Mouse (Mus musculus) kidney, embryonic 15.5 days (tissue): ENCODE measurements around the gene Rfc4. TPM values are rescaled to one million over a fixed set of nuclear protein-coding genes. Genes with fewer than 3 reads are reported as not detected.

ENCODE experiments used
- ATAC-seq: fragments of 200-750 bp; cut with Nextera tagmentation; replicated peaks from 2 replicates; pipeline ENCODE4 v1.8.0; 2017; ENCODE audit warnings: moderate TSS enrichment; ENCODE audit not compliant: low FRiP score
- H3K27ac ChIP-seq: fragments of 300-500 bp; sonication (generic); 2 replicates; pipeline ENCODE4 v1.5.1; 2015; ENCODE audit warnings: mild to moderate bottlenecking, inconsistent platforms
- H3K27me3 ChIP-seq: fragments of 300-500 bp; sonication (generic); 2 replicates; pipeline ENCODE4 v1.6.1; 2015; ENCODE audit warnings: inconsistent platforms
- H3K36me3 ChIP-seq: fragments of 300-500 bp; sonication (generic); 2 replicates; pipeline ENCODE4 v1.6.1; 2015; ENCODE audit warnings: inconsistent platforms
- H3K4me1 ChIP-seq: fragments of 300-500 bp; sonication (generic); 2 replicates; pipeline ENCODE4 v1.6.1; 2015; ENCODE audit warnings: inconsistent platforms
- H3K4me2 ChIP-seq: fragments of 300-500 bp; sonication (generic); 2 replicates; pipeline ENCODE4 v1.6.1; 2015; ENCODE audit warnings: moderate library complexity, mild to moderate bottlenecking, inconsistent platforms
- H3K4me3 ChIP-seq: fragments of 300-500 bp; sonication (generic); replicated peaks from 2 replicates; pipeline ENCODE4 v1.5.1; 2015; ENCODE audit warnings: mild to moderate bottlenecking, inconsistent platforms
- H3K9ac ChIP-seq: fragments of 300-500 bp; sonication (generic); 2 replicates; pipeline ENCODE4 v1.6.1; 2015; ENCODE audit warnings: mild to moderate bottlenecking, inconsistent platforms
- H3K9me3 ChIP-seq: fragments of 300-500 bp; sonication (generic); replicated peaks from 2 replicates; pipeline ENCODE4 v1.6.1; 2016; ENCODE audit warnings: inconsistent platforms
- WGBS: fragments of 180-500 bp; shearing (Covaris S2); methylation state at CpG from one replicate; pipeline ENCODE4 v1.1.7; 2015; ENCODE audit warnings: mixed read lengths; 5-methylcytosine and 5-hydroxymethylcytosine counted together
- polyA plus RNA-seq: library from polyadenylated mRNA; unstranded; fragments of >200 nt; fragmentation: Nextera tagmentation; extraction: Ambion mirVana; gene quantifications from 2 replicates; pipeline ENCODE4 v1.2.1, GENCODE M21; 2015

The Rfc4 gene
- polyA plus RNA-seq, 1 experiment from 2014 or later: 125 TPM

DNA sequence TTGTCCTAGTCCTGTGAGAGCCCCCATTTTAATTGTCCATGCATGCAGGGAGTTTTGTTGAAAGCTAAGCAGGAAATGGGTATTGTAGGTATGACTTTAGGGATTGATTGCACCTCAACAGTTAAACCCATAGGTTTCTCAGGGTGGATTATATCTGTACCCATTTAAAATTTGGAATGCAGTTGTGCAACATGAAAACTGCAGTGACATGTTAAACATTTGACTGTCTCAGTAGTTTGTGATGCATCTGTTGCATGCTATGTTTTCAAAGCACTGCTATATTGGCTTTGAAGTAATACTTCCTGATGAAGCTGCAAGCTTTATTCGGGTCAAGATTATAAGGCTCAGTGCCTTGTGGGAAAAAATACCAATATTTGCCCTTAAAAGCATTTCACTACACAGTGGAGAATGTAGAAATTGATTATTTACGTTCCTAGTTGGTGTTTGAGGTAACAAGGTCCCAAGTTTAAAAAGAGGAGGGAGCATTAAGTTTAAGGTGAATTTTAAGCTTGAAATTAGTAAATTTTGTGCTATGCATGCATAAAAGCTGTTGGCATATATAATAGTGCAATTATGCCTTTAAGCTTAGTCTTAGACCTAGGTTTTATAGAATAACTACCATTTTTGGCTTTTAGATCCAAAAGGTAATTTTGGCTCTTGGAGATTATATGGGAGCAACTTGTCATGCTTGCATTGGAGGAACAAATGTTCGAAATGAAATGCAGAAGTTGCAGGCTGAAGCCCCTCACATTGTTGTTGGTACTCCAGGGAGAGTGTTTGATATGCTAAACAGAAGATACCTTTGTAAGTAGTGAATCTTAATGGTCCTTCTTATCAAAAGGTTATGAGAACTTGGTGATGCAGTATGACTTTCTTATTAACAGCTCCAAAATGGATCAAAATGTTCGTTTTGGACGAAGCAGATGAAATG is 17.9 kb downstream of the Rfc4 start:
- H3K27ac ChIP-seq: peak overlapping the region; percentile 45; the same call in 1 of the 2 replicates
- peak overlapping the region; percentile 81 for H3K4me2 ChIP-seq
- peaks cover 36% of the 10 kb centered on the region for H3K4me1 ChIP-seq
- ATAC-seq: no peak
- H3K9ac ChIP-seq: peak overlapping the region; percentile 100
- no peaks in the 10 kb centered on the region for H3K27me3 ChIP-seq
- no peaks in the 10 kb centered on the region for H3K9me3 ChIP-seq
- peaks cover 58% of the 10 kb centered on the region for H3K36me3 ChIP-seq
- H3K4me3 ChIP-seq: peak overlapping the region; percentile 86
- 44% methylated on average over 5 of the region's 5 CpGs for WGBS

DNA sequence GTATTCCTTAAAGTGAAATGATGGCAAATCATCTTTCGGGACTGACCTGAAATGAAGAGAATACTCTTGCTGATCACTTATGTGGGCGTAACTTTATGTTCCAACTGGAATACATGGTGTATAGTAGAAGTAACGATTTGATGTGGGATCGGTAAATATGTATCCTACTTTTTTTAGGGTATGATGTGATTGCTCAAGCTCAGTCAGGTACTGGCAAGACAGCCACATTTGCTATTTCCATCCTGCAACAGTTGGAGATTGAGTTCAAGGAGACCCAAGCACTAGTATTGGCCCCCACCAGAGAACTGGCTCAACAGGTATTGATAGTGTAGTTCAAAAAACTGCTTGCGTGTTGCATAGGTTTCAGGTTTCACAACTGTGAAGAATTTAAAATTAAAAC is 18.6 kb downstream of the Rfc4 start:
- Histone ChIP-seq H3K4me2 (peak overlapping the region; percentile 81), H3K27me3 (no peaks in the 10 kb centered on the region), H3K9ac (peak overlapping the region; percentile 100), H3K36me3 (peaks cover 51% of the 10 kb centered on the region), H3K9me3 (no peaks in the 10 kb centered on the region), H3K27ac (peak overlapping the region; percentile 45; the same call in 1 of the 2 replicates), H3K4me1 (peaks cover 36% of the 10 kb centered on the region), H3K4me3 (peak overlapping the region; percentile 86)
- WGBS: 1% methylated on average over 5 of the region's 5 CpGs
- no peak for ATAC-seq

GRCm38 (mm10) chr16:23107946-23108759 is 19.4 kb downstream of the Rfc4 start:
- Histone ChIP-seq H3K27me3 (no peaks in the 10 kb centered on the region), H3K36me3 (peaks cover 47% of the 10 kb centered on the region), H3K4me3 (peak overlapping the region; percentile 86), H3K9ac (peak overlapping the region; percentile 100), H3K9me3 (no peaks in the 10 kb centered on the region), H3K4me1 (peaks cover 38% of the 10 kb centered on the region), H3K4me2 (peak overlapping the region; percentile 81), H3K27ac (peak overlapping the region; percentile 98)
- ATAC-seq: peak; percentile 84
- under 1% methylated on average over 52 of the region's 52 CpGs for WGBS

- Histone ChIP-seq H3K9ac (peak within 1 kb of the TSS; percentile 100), H3K27ac (peak within 1 kb of the TSS; percentile 98), H3K27me3 (no peaks in the 10 kb centered on the region), H3K4me2 (peak within 1 kb of the TSS; percentile 81), H3K9me3 (no peaks in the 10 kb centered on the region), H3K4me1 (peaks cover 40% of the 10 kb centered on the region), H3K36me3 (peaks cover 39% of the 10 kb centered on the region), H3K4me3 (peak within 1 kb of the TSS; percentile 86)
- peak; percentile 94 for ATAC-seq
- under 1% methylated on average over 71 of the region's 71 CpGs for WGBS
These were observed 20.1 kb downstream of the Rfc4 start, which contains the start of gene Eif4a2 for GRCm38 (mm10) chr16:23107231-23107942. Gene Eif4a2, plus strand, starts transcription at chr16:23107444.

- 81% methylated on average over 7 of the region's 7 CpGs for WGBS
- Histone ChIP-seq H3K9me3 (no peaks in the 10 kb centered on the region), H3K36me3 (peaks cover 26% of the 10 kb centered on the region), H3K4me2 (no peak overlapping the region), H3K27ac (no peak overlapping the region), H3K9ac (no peak overlapping the region), H3K27me3 (no peaks in the 10 kb centered on the region), H3K4me3 (no peak overlapping the region), H3K4me1 (peaks cover 29% of the 10 kb centered on the region)
- ATAC-seq: no peak
These were observed 21.4 kb downstream of the Rfc4 start for GRCm38 (mm10) chr16:23106121-23106520.

- no peak overlapping the region for H3K9ac ChIP-seq
- H3K4me2 ChIP-seq: no peak overlapping the region
- WGBS: 77% methylated on average over 2 of the region's 2 CpGs
- H3K27me3 ChIP-seq: no peaks in the 10 kb centered on the region
- no peak overlapping the region for H3K4me3 ChIP-seq
- peaks cover 24% of the 10 kb centered on the region for H3K4me1 ChIP-seq
- H3K27ac ChIP-seq: no peak overlapping the region
- no peaks in the 10 kb centered on the region for H3K9me3 ChIP-seq
- no peak for ATAC-seq
- H3K36me3 ChIP-seq: peaks cover 3% of the 10 kb centered on the region
These were observed 23.7 kb downstream of the Rfc4 start for GRCm38 (mm10) chr16:23103841-23104240.

DNA sequence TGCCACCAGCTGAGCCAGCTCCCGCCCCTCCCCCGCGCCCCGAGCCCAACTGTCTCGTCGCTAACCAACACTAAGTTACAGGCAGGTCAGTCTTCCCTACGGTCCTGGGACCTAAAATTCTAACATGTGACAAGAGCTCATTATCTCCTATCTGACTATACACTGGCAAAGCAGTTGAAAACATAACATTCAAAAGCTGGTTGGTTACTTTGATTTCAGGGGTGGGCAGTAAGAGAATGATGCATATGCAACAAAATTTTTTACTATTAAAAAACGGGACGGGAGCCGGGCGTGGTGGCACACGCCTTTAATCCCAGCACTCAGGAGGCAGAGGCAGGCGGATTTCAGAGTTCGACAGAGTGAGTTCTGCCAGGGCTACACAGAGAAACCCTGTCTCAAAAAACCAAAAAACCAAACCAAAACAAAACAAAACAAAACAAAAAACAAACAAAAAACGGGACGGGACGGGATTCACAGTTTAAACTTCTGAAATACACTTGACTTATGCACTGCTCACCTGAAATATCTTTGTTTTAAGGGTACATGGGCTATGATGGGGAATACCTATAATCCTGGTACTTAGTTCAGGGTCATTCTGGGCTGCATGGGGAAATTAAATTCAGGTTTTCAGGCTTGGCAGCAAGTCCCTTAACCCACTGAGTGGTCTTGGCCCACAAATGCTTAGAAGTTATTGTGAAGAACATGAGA is 24.3 kb downstream of the Rfc4 start:
- Histone ChIP-seq H3K4me3 (peak overlapping the region; percentile 45), H3K4me1 (peaks cover 24% of the 10 kb centered on the region), H3K9ac (peak overlapping the region; percentile 36; the same call in 1 of the 2 replicates), H3K36me3 (no peaks in the 10 kb centered on the region), H3K9me3 (no peaks in the 10 kb centered on the region), H3K27ac (peak overlapping the region; percentile 48; the same call in 1 of the 2 replicates), H3K27me3 (no peaks in the 10 kb centered on the region), H3K4me2 (peak overlapping the region; percentile 68)
- no peak for ATAC-seq
- WGBS: 39% methylated on average over 17 of the region's 17 CpGs

DNA sequence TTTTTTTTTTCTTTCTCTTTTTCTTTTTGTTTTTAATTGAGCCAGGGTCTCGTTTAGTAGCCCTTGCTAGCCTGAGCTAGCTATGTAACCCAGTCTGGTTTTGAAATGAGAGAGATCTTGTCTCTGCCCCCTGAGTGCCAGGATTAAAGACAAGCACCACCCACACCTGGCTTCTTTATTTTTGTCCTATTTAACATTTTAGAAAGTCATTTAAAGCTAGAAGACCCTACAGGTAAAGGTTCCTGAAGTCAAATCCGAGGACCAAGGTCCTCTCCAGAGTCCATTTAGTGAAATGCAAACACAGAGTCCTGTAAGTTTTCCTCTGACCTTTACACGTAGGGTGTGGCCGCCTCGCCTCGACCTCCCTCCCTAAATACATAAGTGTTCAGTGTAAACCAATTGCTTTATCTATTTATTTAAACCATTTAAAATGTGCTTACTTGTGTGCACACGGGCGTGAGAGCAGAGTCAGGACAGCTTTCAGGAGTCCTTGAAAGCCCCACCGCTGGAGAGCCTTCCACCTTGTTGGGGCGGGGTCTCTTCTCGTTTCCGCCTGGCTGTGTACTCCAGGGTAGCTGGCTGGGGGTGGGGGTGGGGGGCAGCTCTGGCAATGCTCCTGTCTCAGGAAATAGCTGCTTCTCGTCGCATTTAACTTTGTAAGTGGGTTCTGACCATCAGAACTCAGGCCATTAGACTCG is 25.0 kb downstream of the Rfc4 start:
- 10% methylated on average over 15 of the region's 15 CpGs for WGBS
- no peaks in the 10 kb centered on the region for H3K36me3 ChIP-seq
- peak overlapping the region; percentile 48; the same call in 1 of the 2 replicates for H3K27ac ChIP-seq

DNA sequence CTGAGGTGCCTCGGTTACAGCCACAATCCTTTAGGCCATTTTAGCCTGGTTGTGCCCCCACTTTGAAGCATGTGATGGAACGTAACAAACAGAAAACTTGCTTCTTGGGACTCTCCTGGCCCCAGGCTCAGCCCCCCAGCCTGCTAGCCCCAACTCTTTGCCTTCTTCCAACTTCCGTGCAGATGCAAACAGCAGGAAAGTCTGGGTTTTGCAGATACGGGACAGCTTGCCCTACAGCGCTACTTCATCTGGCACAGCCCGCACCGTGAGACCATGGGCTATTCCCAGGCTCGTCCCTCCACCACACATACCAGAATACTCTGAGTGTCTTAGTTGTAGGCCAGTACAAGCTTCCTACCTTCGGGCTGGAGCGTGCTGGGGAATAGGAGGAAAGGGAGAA is 26.9 kb downstream of the Rfc4 start:
- no peaks in the 10 kb centered on the region for H3K27me3 ChIP-seq
- no peak for ATAC-seq
- no peak overlapping the region for H3K27ac ChIP-seq
- peak overlapping the region; percentile 68 for H3K4me2 ChIP-seq
- H3K9ac ChIP-seq: peak overlapping the region; percentile 47; the same call in 1 of the 2 replicates
- H3K36me3 ChIP-seq: no peaks in the 10 kb centered on the region
- WGBS: 13% methylated on average over 10 of the region's 10 CpGs
- peak overlapping the region; percentile 43 for H3K4me3 ChIP-seq
- peaks cover 24% of the 10 kb centered on the region for H3K4me1 ChIP-seq
- H3K9me3 ChIP-seq: no peaks in the 10 kb centered on the region

More for the DNA sequence above, 25.0 kb downstream of the Rfc4 start:
- no peaks in the 10 kb centered on the region for H3K9me3 ChIP-seq
- H3K9ac ChIP-seq: peak overlapping the region; percentile 36; the same call in 1 of the 2 replicates
- H3K4me1 ChIP-seq: peaks cover 24% of the 10 kb centered on the region
- peak overlapping the region; percentile 68 for H3K4me2 ChIP-seq
- H3K27me3 ChIP-seq: no peaks in the 10 kb centered on the region
- peak overlapping the region; percentile 45 for H3K4me3 ChIP-seq
- no peak for ATAC-seq

DNA sequence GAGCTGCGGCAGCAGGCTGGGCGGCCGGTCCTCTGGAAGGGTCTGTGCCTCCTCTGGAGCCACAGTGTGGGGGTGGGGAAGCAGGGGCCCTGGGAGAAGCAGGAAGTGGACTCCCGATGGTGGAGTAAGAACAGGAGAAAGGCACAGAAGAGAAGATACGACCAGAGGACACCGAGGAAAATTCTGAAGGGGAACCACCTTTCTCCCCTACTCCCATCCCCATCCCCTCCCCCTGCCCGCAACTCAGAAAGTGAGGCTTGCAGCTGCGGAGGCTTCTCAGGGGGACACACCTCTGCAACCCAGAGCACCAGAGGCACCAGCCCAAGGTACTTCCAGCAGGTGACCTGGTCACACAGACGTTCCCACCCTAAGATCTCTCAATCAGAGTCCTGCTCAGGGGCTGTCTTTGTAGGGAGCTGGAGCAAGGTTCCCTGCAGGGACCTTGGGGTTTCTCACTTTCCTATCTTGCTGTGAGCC is 27.4 kb downstream of the Rfc4 start:
- Histone ChIP-seq H3K9me3 (no peaks in the 10 kb centered on the region), H3K9ac (peak overlapping the region; percentile 47), H3K36me3 (no peaks in the 10 kb centered on the region), H3K4me3 (peak overlapping the region; percentile 43), H3K27me3 (no peaks in the 10 kb centered on the region), H3K27ac (0 out of 2 replicates have a peak overlapping the region, but pooled peaks have one; percentile 1), H3K4me2 (peak overlapping the region; percentile 68), H3K4me1 (peaks cover 24% of the 10 kb centered on the region)
- ATAC-seq: peak; percentile 83
- 2% methylated on average over 9 of the region's 9 CpGs for WGBS
